Mouse (Mus musculus) leukemia stem cell, adult 10-12 weeks (primary cell): ENCODE results near the gene Acot6. TPM values are rescaled to one million over a fixed set of nuclear protein-coding genes. Genes with fewer than 3 reads are reported as not detected.

Source experiments
- polyA plus RNA-seq: library from polyadenylated mRNA; stranded (reverse); fragments of >175 nt; gene quantifications from 2 replicates; pipeline ENCODE4 v1.2.3, GENCODE M21; 2012; ENCODE audit warnings: low replicate concordance

Acot6 gene
- polyA plus RNA-seq, result 1.6 and 2.9 TPM in 2 replicates

GRCm38 (mm10) chr12:84100604-84101492 lies at the start of gene Acot6:
Gene Acot6 (plus strand): TSS chr12:84100654.

GRCm38 (mm10) chr12:84051937-84052474 lies 48.4 kb upstream of the Acot6 start, which contains the start of gene Acot3:
Gene Acot3 (plus strand): TSS chr12:84052144.

GRCm38 (mm10) chr12:84068986-84069385 lies 31.5 kb upstream of the Acot6 start, which contains the start of gene Acot5:
Gene Acot5 (plus strand): TSS chr12:84069325.

GRCm38 (mm10) chr12:84114153-84114994 lies 13.9 kb downstream of the Acot6 start, which contains the start of gene Dnal1:
Gene Dnal1 (plus strand): TSS chr12:84114366.

GRCm38 (mm10) chr12:84147954-84148621 lies 47.6 kb downstream of the Acot6 start, which contains the start of gene Pnma1:
Gene Pnma1 (minus strand): TSS chr12:84148489.

Other genes starting within 250 kb of the Acot6 start
- gene Numb, start 178.7 kb upstream of the Acot6 start, polyA plus RNA-seq, result 18.7 and 32.0 TPM in 2 replicates
- 79.6 and 80.0 TPM in 2 replicates for gene Riox1, start 150.0 kb upstream of the Acot6 start, polyA plus RNA-seq
- gene Heatr4, start 115.8 kb upstream of the Acot6 start, polyA plus RNA-seq, result not detected in 2 replicates
- gene Acot2, start 112.8 kb upstream of the Acot6 start, polyA plus RNA-seq, result 8.2 and 14.4 TPM in 2 replicates
- gene Acot1, start 91.2 kb upstream of the Acot6 start, polyA plus RNA-seq, result 1.5 and 2.1 TPM in 2 replicates
- gene Acot4, start 62.3 kb upstream of the Acot6 start, polyA plus RNA-seq, result 0.28 and 0.70 TPM in 2 replicates
- gene Gm49366, start 61.7 kb upstream of the Acot6 start, polyA plus RNA-seq, result not detected in 2 replicates
- gene Acot3, start 48.5 kb upstream of the Acot6 start, polyA plus RNA-seq, result not detected in 2 replicates
- gene Acot5, start 31.3 kb upstream of the Acot6 start, polyA plus RNA-seq, result not detected in 2 replicates
- gene Dnal1, start 13.7 kb downstream of the Acot6 start, polyA plus RNA-seq, result 0.16 TPM in 1 of 2 replicates, not detected in the other
- gene Pnma1, start 47.8 kb downstream of the Acot6 start, polyA plus RNA-seq, result 0.57 and 0.73 TPM in 2 replicates
- 52.1 and 104 TPM in 2 replicates for gene Elmsan1, start 118.2 kb downstream of the Acot6 start, polyA plus RNA-seq
- 1.2 and 1.5 TPM in 2 replicates for gene Ptgr2, start 184.6 kb downstream of the Acot6 start, polyA plus RNA-seq
- 2.0 and 2.6 TPM in 2 replicates for gene Zfp410, start 216.2 kb downstream of the Acot6 start, polyA plus RNA-seq